In the genomic region with DNA sequence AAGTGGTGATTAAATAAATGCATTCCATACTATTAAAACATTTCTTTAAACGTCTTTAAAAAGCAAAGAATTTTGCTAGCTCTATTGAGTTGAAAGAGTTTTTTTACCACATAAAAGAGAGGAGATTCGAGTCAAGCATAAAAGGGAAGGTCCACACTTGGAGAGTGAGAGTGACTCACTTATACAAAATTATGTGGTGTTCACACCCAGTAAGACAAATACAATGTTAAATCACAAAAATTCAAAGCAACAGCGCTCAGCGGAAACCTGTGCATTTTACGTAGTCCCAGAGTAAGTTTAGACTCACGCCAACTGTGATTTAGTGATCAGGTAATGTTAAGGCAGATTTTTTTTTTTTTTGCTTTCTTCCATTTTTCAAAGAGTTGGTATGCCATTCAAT, we compare ENCODE assay signal across 20 mouse cellular contexts.
DNase-seq lines count a peak whose midpoint lies in the region; ATAC-seq and TF ChIP-seq lines count a peak whose summit lies in the region.
"Had no signal": no experiment of that assay in that cellular context is flagged by ENCODE, and none has a peak within 500 bp of the region (broad histone marks: within the 10 kb centered on the region; RNA-seq: fewer than 3 reads in every experiment).

No protein-coding gene starts in this region.

- no peaks in the 10 kb centered on the region for H3K27me3 ChIP-seq in lung, embryonic 15.5 days
- no peaks in the 10 kb centered on the region for H3K27me3 ChIP-seq in lung, postnatal 0 days (replicated peaks; ENCODE audit: insufficient read depth, low read length)
- no peaks in the 10 kb centered on the region for H3K27me3 ChIP-seq in heart, embryonic 12.5 days (replicated peaks)
- H3K27me3 ChIP-seq: embryonic facial prominence, embryonic 13.5 days; embryonic facial prominence, embryonic 15.5 days; forebrain, embryonic 13.5 days; forebrain, embryonic 15.5 days had no signal

- H3K4me3 ChIP-seq in lung, embryonic 15.5 days, result no peak overlapping the region
- H3K4me3 ChIP-seq in lung, postnatal 0 days (ENCODE audit: low read depth, low read length), result no peak overlapping the region
- no peak overlapping the region for H3K4me3 ChIP-seq in lung, adult 2 months (replicated peaks; ENCODE audit: extremely low read depth, low read depth, low read length)
- no peak overlapping the region for H3K4me3 ChIP-seq in heart, embryonic 12.5 days
- H3K4me3 ChIP-seq: embryonic facial prominence, embryonic 13.5 days; embryonic facial prominence, embryonic 15.5 days; forebrain, embryonic 13.5 days; forebrain, embryonic 15.5 days had no signal

- H3K36me3 ChIP-seq in lung, embryonic 15.5 days, result no peaks in the 10 kb centered on the region
- no peaks in the 10 kb centered on the region for H3K36me3 ChIP-seq in lung, postnatal 0 days (ENCODE audit: insufficient read depth, low read length)
- H3K36me3 ChIP-seq in heart, embryonic 12.5 days, result no peaks in the 10 kb centered on the region
- H3K36me3 ChIP-seq: embryonic facial prominence, embryonic 13.5 days; embryonic facial prominence, embryonic 15.5 days; forebrain, embryonic 15.5 days had no signal

- no peak for DNase-seq in lung, postnatal 4 days
- DNase-seq in lung, postnatal 0 days (ENCODE audit: low spot score), result peak; percentile 50
- DNase-seq in lung, adult 2 months, result no peak
- DNase-seq: adrenal gland, adult 2 months; adrenal gland, postnatal 10 days; adrenal gland, postnatal 25 days; cerebellum, adult 11 months; cerebellum, adult 18-20 months; cerebellum, adult 8-10 months; cerebellum, adult 9-11 months; cerebellum, postnatal 14 days; cerebellum, postnatal 36 days; embryo, embryonic 11 days; forebrain, postnatal 0 days had no signal

- ATAC-seq in lung, embryonic 15.5 days (ENCODE audit: borderline replicate concordance, extremely low read depth, low FRiP score, low TSS enrichment), result peak; percentile 57; the same call in 1 of the 2 replicates
- peak; percentile 54 for ATAC-seq in lung, postnatal 0 days
- no peak for ATAC-seq in heart, embryonic 12.5 days (ENCODE audit: insufficient number of reproducible peaks, low FRiP score)
- ATAC-seq: forebrain, embryonic 13.5 days; forebrain, embryonic 15.5 days; forebrain, postnatal 0 days had no signal

- TF ChIP-seq POLR2A in lung, adult 2 months (IDR thresholded peaks at IDR 0.05; ENCODE audit: borderline replicate concordance, extremely low read depth, low read depth, low read length), result no peak

- no peaks in the 10 kb centered on the region for H3K4me1 ChIP-seq in lung, embryonic 15.5 days
- H3K4me1 ChIP-seq in lung, postnatal 0 days (ENCODE audit: insufficient read depth, low read depth, low read length), result no peaks in the 10 kb centered on the region
- H3K4me1 ChIP-seq in lung, adult 2 months (ENCODE audit: control insufficient read depth, insufficient read depth, low read length), result no peaks in the 10 kb centered on the region
- peaks cover 18% of the 10 kb centered on the region for H3K4me1 ChIP-seq in heart, embryonic 12.5 days (replicated peaks)
- H3K4me1 ChIP-seq: embryonic facial prominence, embryonic 15.5 days; forebrain, embryonic 13.5 days; forebrain, embryonic 15.5 days had no signal

- no peak overlapping the region for H3K4me2 ChIP-seq in lung, embryonic 15.5 days
- no peak overlapping the region for H3K4me2 ChIP-seq in lung, postnatal 0 days (replicated peaks; ENCODE audit: low read depth, low read length)
- no peak overlapping the region for H3K4me2 ChIP-seq in heart, embryonic 12.5 days
- H3K4me2 ChIP-seq: embryonic facial prominence, embryonic 13.5 days; embryonic facial prominence, embryonic 15.5 days; forebrain, embryonic 13.5 days; forebrain, embryonic 15.5 days had no signal

- no peaks in the 10 kb centered on the region for H3K9me3 ChIP-seq in lung, embryonic 15.5 days
- no peaks in the 10 kb centered on the region for H3K9me3 ChIP-seq in lung, postnatal 0 days (ENCODE audit: low read length)
- H3K9me3 ChIP-seq in heart, embryonic 12.5 days (replicated peaks), result no peaks in the 10 kb centered on the region
- H3K9me3 ChIP-seq: embryonic facial prominence, embryonic 13.5 days; embryonic facial prominence, embryonic 15.5 days; forebrain, embryonic 13.5 days; forebrain, embryonic 15.5 days had no signal

- TF ChIP-seq CTCF in lung, postnatal 0 days (IDR thresholded peaks at IDR 0.05), result no peak
- no peak for TF ChIP-seq CTCF in lung, adult 2 months (IDR thresholded peaks at IDR 0.05; ENCODE audit: insufficient read depth, low read length)

- TF ChIP-seq EP300 in lung, postnatal 0 days (IDR thresholded peaks at IDR 0.05), result no peak

- H3K9ac ChIP-seq in lung, embryonic 15.5 days, result no peak overlapping the region
- H3K9ac ChIP-seq in lung, postnatal 0 days (replicated peaks; ENCODE audit: low read depth), result no peak overlapping the region
- H3K9ac ChIP-seq in heart, embryonic 12.5 days, result no peak overlapping the region
- H3K9ac ChIP-seq: embryonic facial prominence, embryonic 13.5 days; embryonic facial prominence, embryonic 15.5 days; forebrain, embryonic 13.5 days; forebrain, embryonic 15.5 days; forebrain, postnatal 0 days had no signal

- WGBS in lung, embryonic 15.5 days, result 64% methylated on average over 6 of the region's 6 CpGs
- WGBS in lung, postnatal 0 days, result 58% methylated on average over 6 of the region's 6 CpGs
- 68% methylated on average over 6 of the region's 6 CpGs for WGBS in lung, adult 2 months
- WGBS in heart, embryonic 12.5 days, result 90% methylated on average over 6 of the region's 6 CpGs

- no peak overlapping the region for H3K27ac ChIP-seq in lung, embryonic 15.5 days
- no peak overlapping the region for H3K27ac ChIP-seq in lung, postnatal 0 days (ENCODE audit: low read length)
- H3K27ac ChIP-seq in heart, embryonic 12.5 days (ENCODE audit: poor library complexity, severe bottlenecking), result no peak overlapping the region
- H3K27ac ChIP-seq: embryonic facial prominence, embryonic 13.5 days; embryonic facial prominence, embryonic 15.5 days; forebrain, embryonic 13.5 days; forebrain, embryonic 15.5 days had no signal
